Mouse (Mus musculus) olfactory bulb, adult 2 months (tissue): Measurements from ENCODE around the gene Tacr2. TPM values are rescaled to one million over a fixed set of nuclear protein-coding genes. Genes with fewer than 3 reads are reported as not detected.

ENCODE experiments used
- H3K27ac ChIP-seq: fragments of 200-500 bp; 2 replicates; pipeline ENCODE4 v1.5.1; 2012; ENCODE audit warnings: low read depth, low read length; ENCODE audit not compliant: insufficient read depth
- H3K4me1 ChIP-seq: fragments of 200-500 bp; 2 replicates; pipeline ENCODE4 v1.6.1; 2012; ENCODE audit warnings: low read length; ENCODE audit not compliant: control insufficient read depth, insufficient read depth
- H3K4me3 ChIP-seq: fragments of 200-500 bp; 2 replicates; pipeline ENCODE4 v1.5.1; 2012; ENCODE audit warnings: mild to moderate bottlenecking, low read depth, low read length, moderate library complexity; ENCODE audit not compliant: insufficient read depth
- CTCF ChIP-seq: fragments of 200-500 bp; IDR thresholded peaks from 2 replicates; pipeline ENCODE4 v1.5.1; 2012; ENCODE audit warnings: low read depth, mild to moderate bottlenecking, low read length, moderate library complexity; ENCODE audit not compliant: insufficient read depth
- POLR2A ChIP-seq: fragments of 200-500 bp; IDR thresholded peaks from 2 replicates; pipeline ENCODE4 v1.6.1; 2012; ENCODE audit warnings: mild to moderate bottlenecking, low read depth, low read length, moderate library complexity; ENCODE audit not compliant: insufficient read depth
- WGBS: fragments of 180-500 bp; shearing (Covaris S2); methylation state at CpG from one replicate; pipeline ENCODE4 v1.1.7; 2018; 5-methylcytosine and 5-hydroxymethylcytosine counted together
- polyA plus RNA-seq: library from polyadenylated mRNA; stranded (reverse); fragments of >200 nt; gene quantifications from 2 replicates; pipeline ENCODE4 v1.2.4, GENCODE M21; 2012; ENCODE audit warnings: low replicate concordance; ENCODE audit not compliant: missing spikeins, insufficient read depth, insufficient read length

The Tacr2 gene
- polyA plus RNA-seq, 1 experiment, result not detected

GRCm38 (mm10) chr10:62218789-62219172, 33.5 kb upstream of the Tacr2 start:
- Histone ChIP-seq H3K4me3 (no peak overlapping the region), H3K27ac (no peak overlapping the region), H3K4me1 (peaks cover 20% of the 10 kb centered on the region)
- whole genome bisulfite sequencing, result 68% methylated on average over 7 of the region's 7 CpGs
- no peak for TF ChIP-seq POLR2A
- no peak for TF ChIP-seq CTCF

- TF ChIP-seq POLR2A, result no peak
- TF ChIP-seq CTCF, result no peak
- H3K4me3 ChIP-seq, result no peak overlapping the region
- peaks cover 13% of the 10 kb centered on the region for H3K4me1 ChIP-seq
- 90% methylated on average over 8 of the region's 8 CpGs for WGBS
- no peak overlapping the region for H3K27ac ChIP-seq
These were observed 31.3 kb upstream of the Tacr2 start for GRCm38 (mm10) chr10:62220732-62221514.

DNA sequence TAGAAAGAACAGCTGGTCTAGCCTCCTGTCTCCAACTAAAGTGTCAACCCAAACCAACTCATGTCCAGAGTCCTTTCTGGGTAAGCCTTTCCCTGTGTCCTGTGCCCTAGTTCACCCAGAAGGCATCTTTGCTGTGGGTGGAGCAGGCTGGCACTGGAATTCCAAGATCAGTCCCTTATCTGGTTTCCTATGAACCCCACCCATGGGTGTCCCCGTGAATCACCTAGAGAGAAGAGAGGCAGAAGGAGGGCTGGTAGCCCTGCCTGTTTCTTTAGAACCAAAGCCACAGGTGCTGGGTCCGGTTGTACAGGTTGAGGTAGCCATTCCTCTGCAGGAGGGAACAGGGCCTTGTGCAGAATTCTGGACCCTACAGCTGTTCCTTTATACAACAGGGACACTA, 30.6 kb upstream of the Tacr2 start:
- H3K4me1 ChIP-seq, result peaks cover 13% of the 10 kb centered on the region
- no peak overlapping the region for H3K4me3 ChIP-seq
- no peak for TF ChIP-seq CTCF
- TF ChIP-seq POLR2A, result no peak
- WGBS, result 97% methylated on average over 2 of the region's 2 CpGs
- no peak overlapping the region for H3K27ac ChIP-seq

DNA sequence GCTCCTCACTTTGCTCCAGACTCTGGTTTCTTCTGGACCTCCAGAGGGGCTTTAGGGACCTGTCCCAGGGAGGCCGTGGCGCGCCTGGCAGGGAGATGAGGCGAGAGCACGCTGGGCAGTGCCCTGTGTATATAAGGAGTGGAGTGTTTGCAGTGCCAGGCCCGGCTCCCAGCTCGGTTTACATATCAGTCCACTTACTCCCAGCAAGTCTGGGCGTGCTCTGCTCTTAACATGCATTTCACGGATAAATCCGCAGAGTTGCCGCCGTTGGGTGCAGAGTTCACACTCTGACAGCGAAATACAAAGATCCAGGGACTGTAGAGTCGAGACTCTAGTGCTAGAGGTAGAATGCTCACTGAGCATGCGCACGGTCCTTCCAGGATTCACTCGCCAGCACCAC, 29.5 kb upstream of the Tacr2 start:
- TF ChIP-seq CTCF (no peak), POLR2A (no peak)
- H3K4me3 ChIP-seq, result no peak overlapping the region
- H3K27ac ChIP-seq, result no peak overlapping the region
- 86% methylated on average over 17 of the region's 17 CpGs for WGBS
- H3K4me1 ChIP-seq, result peaks cover 8% of the 10 kb centered on the region

- H3K27ac ChIP-seq, result no peak overlapping the region
- H3K4me1 ChIP-seq, result peaks cover 2% of the 10 kb centered on the region; the same call in 1 of the 2 replicates
- 80% methylated on average over 6 of the region's 6 CpGs for WGBS
- no peak overlapping the region for H3K4me3 ChIP-seq
- TF ChIP-seq CTCF, result no peak
These were observed 28.0 kb upstream of the Tacr2 start for GRCm38 (mm10) chr10:62224231-62224630.

- Histone ChIP-seq H3K27ac (no peak overlapping the region), H3K4me1 (peaks cover 8% of the 10 kb centered on the region), H3K4me3 (no peak overlapping the region)
- 83% methylated on average over 7 of the region's 7 CpGs for WGBS
- TF ChIP-seq POLR2A, result no peak
- no peak for TF ChIP-seq CTCF
These were observed 26.4 kb upstream of the Tacr2 start for GRCm38 (mm10) chr10:62225839-62226238.

GRCm38 (mm10) chr10:62228126-62228525, 24.1 kb upstream of the Tacr2 start:
- Histone ChIP-seq H3K4me1 (peaks cover 20% of the 10 kb centered on the region), H3K27ac (no peak overlapping the region), H3K4me3 (no peak overlapping the region)
- 65% methylated on average over 6 of the region's 6 CpGs for WGBS
- no peak for TF ChIP-seq POLR2A
- no peak for TF ChIP-seq CTCF

GRCm38 (mm10) chr10:62230708-62231394, 21.4 kb upstream of the Tacr2 start, which contains the start of gene Tspan15:
Gene Tspan15 (minus strand): TSS chr10:62231251.
- Histone ChIP-seq H3K27ac (peak within 1 kb of the TSS; percentile 15; the same call in 1 of the 2 replicates), H3K4me3 (peak within 1 kb of the TSS; percentile 58), H3K4me1 (peaks cover 20% of the 10 kb centered on the region)
- TF ChIP-seq CTCF (no peak), POLR2A (peak; percentile 66)
- WGBS, result 1% methylated on average over 59 of the region's 59 CpGs

- TF ChIP-seq POLR2A (no peak), CTCF (no peak)
- Histone ChIP-seq H3K27ac (no peak overlapping the region), H3K4me1 (peaks cover 20% of the 10 kb centered on the region), H3K4me3 (peak overlapping the region; percentile 58)
- WGBS, result 12% methylated on average over 13 of the region's 13 CpGs
These were observed 20.9 kb upstream of the Tacr2 start for GRCm38 (mm10) chr10:62231395-62231732.
